Mouse (Mus musculus) liver, embryonic 16.5 days (tissue): ENCODE data around the gene Mbd3. TPM values are rescaled to one million over a fixed set of nuclear protein-coding genes. Genes with fewer than 3 reads are reported as not detected.

Experiments used
- ATAC-seq: fragments of 200-750 bp; cut with Nextera tagmentation; 2 replicates; pipeline ENCODE4 v1.8.0; 2017; ENCODE audit warnings: low read depth, mild to moderate bottlenecking, moderate number of reproducible peaks, moderate library complexity
- H3K27ac ChIP-seq: fragments of 300-500 bp; sonication (generic); 2 replicates; pipeline ENCODE4 v1.5.1; 2014; ENCODE audit warnings: mild to moderate bottlenecking, low read length
- H3K27me3 ChIP-seq: fragments of 300-500 bp; sonication (generic); 2 replicates; pipeline ENCODE4 v1.6.1; 2014; ENCODE audit warnings: low read depth, low read length, mixed read lengths; ENCODE audit not compliant: control insufficient read depth, insufficient read depth
- H3K36me3 ChIP-seq: fragments of 300-500 bp; sonication (generic); 2 replicates; pipeline ENCODE4 v1.6.1; 2014; ENCODE audit warnings: mild to moderate bottlenecking; ENCODE audit not compliant: control insufficient read depth, insufficient read depth
- H3K4me1 ChIP-seq: fragments of 300-500 bp; sonication (generic); 2 replicates; pipeline ENCODE4 v1.6.1; 2014; ENCODE audit warnings: low read depth, low read length, mixed read lengths; ENCODE audit not compliant: control insufficient read depth
- H3K4me2 ChIP-seq: fragments of 300-500 bp; sonication (generic); 2 replicates; pipeline ENCODE4 v1.6.1; 2014; ENCODE audit warnings: low read depth, low read length, mixed read lengths
- H3K4me3 ChIP-seq: fragments of 300-500 bp; sonication (generic); 2 replicates; pipeline ENCODE4 v1.5.1; 2014; ENCODE audit warnings: low read depth, mild to moderate bottlenecking, low read length
- H3K9ac ChIP-seq: fragments of 300-500 bp; sonication (generic); 2 replicates; pipeline ENCODE4 v1.6.1; 2014; ENCODE audit warnings: low read depth, low read length
- H3K9me3 ChIP-seq: fragments of 300-500 bp; sonication (generic); replicated peaks from 2 replicates; pipeline ENCODE4 v1.6.1; 2016; ENCODE audit warnings: low read length; ENCODE audit not compliant: control insufficient read depth
- WGBS: fragments of 180-500 bp; shearing (Covaris S2); extraction: QIAGEN DNeasy Blood & Tissue Kit; methylation state at CpG from one replicate; pipeline ENCODE4 v1.1.7; 2014; ENCODE audit not compliant: insufficient replicate concordance; 5-methylcytosine and 5-hydroxymethylcytosine counted together
- polyA plus RNA-seq: library from polyadenylated mRNA; unstranded; fragments of >200 nt; fragmentation: Nextera tagmentation; extraction: Ambion mirVana; gene quantifications from 2 replicates; pipeline ENCODE4 v1.2.1, GENCODE M21; 2015

Gene Mbd3
- polyA plus RNA-seq, 1 experiment from 2014 or later, result 52.7 TPM

- Histone ChIP-seq H3K4me1 (peaks cover 53% of the 10 kb centered on the region), H3K4me3 (peak overlapping the region; percentile 74; the same call in 1 of the 2 replicates), H3K27ac (peak overlapping the region; percentile 69), H3K9ac (peak overlapping the region; percentile 77; the same call in 1 of the 2 replicates), H3K27me3 (peaks cover 6% of the 10 kb centered on the region), H3K9me3 (no peaks in the 10 kb centered on the region), H3K36me3 (peaks cover 17% of the 10 kb centered on the region), H3K4me2 (peak overlapping the region; percentile 99)
- 36% methylated on average over 7 of the region's 7 CpGs for WGBS
- no peak for ATAC-seq
These were observed 14.0 kb downstream of the Mbd3 start for GRCm38 (mm10) chr10:80385310-80385709.

- Histone ChIP-seq H3K27ac (peak overlapping the region; percentile 69), H3K27me3 (peaks cover 6% of the 10 kb centered on the region), H3K4me2 (peak overlapping the region; percentile 99), H3K9me3 (no peaks in the 10 kb centered on the region), H3K4me1 (peaks cover 53% of the 10 kb centered on the region), H3K36me3 (peaks cover 17% of the 10 kb centered on the region), H3K9ac (0 out of 2 replicates have a peak overlapping the region, but pooled peaks have one; percentile 4), H3K4me3 (0 out of 2 replicates have a peak overlapping the region, but pooled peaks have one; percentile 8)
- 33% methylated on average over 7 of the region's 7 CpGs for WGBS
- peak; percentile 55 for ATAC-seq
These were observed 14.6 kb downstream of the Mbd3 start for GRCm38 (mm10) chr10:80384709-80385108.

GRCm38 (mm10) chr10:80384115-80384639 is 15.2 kb downstream of the Mbd3 start:
- peaks cover 17% of the 10 kb centered on the region for H3K36me3 ChIP-seq
- no peak overlapping the region for H3K9ac ChIP-seq
- H3K4me3 ChIP-seq, result no peak overlapping the region
- no peak overlapping the region for H3K27ac ChIP-seq
- peaks cover 6% of the 10 kb centered on the region for H3K27me3 ChIP-seq
- peaks cover 53% of the 10 kb centered on the region for H3K4me1 ChIP-seq
- 0 out of 2 replicates have a peak overlapping the region, but pooled peaks have one; percentile 99 for H3K4me2 ChIP-seq
- no peaks in the 10 kb centered on the region for H3K9me3 ChIP-seq
- no peak for ATAC-seq
- WGBS, result 67% methylated on average over 4 of the region's 4 CpGs

- peaks cover 6% of the 10 kb centered on the region for H3K27me3 ChIP-seq
- no peaks in the 10 kb centered on the region for H3K9me3 ChIP-seq
- no peak overlapping the region for H3K4me3 ChIP-seq
- H3K4me1 ChIP-seq, result peaks cover 47% of the 10 kb centered on the region
- WGBS, result 74% methylated on average over 4 of the region's 4 CpGs
- H3K27ac ChIP-seq, result peak overlapping the region; percentile 5; the same call in 1 of the 2 replicates
- peaks cover 17% of the 10 kb centered on the region for H3K36me3 ChIP-seq
- no peak overlapping the region for H3K4me2 ChIP-seq
- no peak for ATAC-seq
- H3K9ac ChIP-seq, result no peak overlapping the region
These were observed 15.9 kb downstream of the Mbd3 start for GRCm38 (mm10) chr10:80383431-80383830.

GRCm38 (mm10) chr10:80382641-80383365 is 16.5 kb downstream of the Mbd3 start:
- H3K27ac ChIP-seq, result no peak overlapping the region
- 81% methylated on average over 7 of the region's 7 CpGs for WGBS
- H3K4me1 ChIP-seq, result peaks cover 41% of the 10 kb centered on the region
- H3K9ac ChIP-seq, result no peak overlapping the region
- H3K4me2 ChIP-seq, result no peak overlapping the region
- peaks cover 17% of the 10 kb centered on the region for H3K36me3 ChIP-seq
- peaks cover 6% of the 10 kb centered on the region for H3K27me3 ChIP-seq
- ATAC-seq, result no peak
- no peaks in the 10 kb centered on the region for H3K9me3 ChIP-seq
- no peak overlapping the region for H3K4me3 ChIP-seq

GRCm38 (mm10) chr10:80377716-80378115 is 21.6 kb downstream of the Mbd3 start:
- no peak overlapping the region for H3K4me2 ChIP-seq
- H3K9me3 ChIP-seq, result no peaks in the 10 kb centered on the region
- no peak overlapping the region for H3K9ac ChIP-seq
- ATAC-seq, result no peak
- peaks cover 2% of the 10 kb centered on the region for H3K27me3 ChIP-seq
- WGBS, result 45% methylated on average over 10 of the region's 10 CpGs
- no peaks in the 10 kb centered on the region for H3K4me1 ChIP-seq
- H3K4me3 ChIP-seq, result no peak overlapping the region
- H3K27ac ChIP-seq, result no peak overlapping the region
- peaks cover 17% of the 10 kb centered on the region for H3K36me3 ChIP-seq

- Histone ChIP-seq H3K4me1 (no peaks in the 10 kb centered on the region), H3K9me3 (no peaks in the 10 kb centered on the region), H3K27me3 (peaks cover 8% of the 10 kb centered on the region), H3K9ac (no peak overlapping the region), H3K4me2 (no peak overlapping the region), H3K27ac (no peak overlapping the region), H3K36me3 (peaks cover 4% of the 10 kb centered on the region; the same call in 1 of the 2 replicates), H3K4me3 (no peak overlapping the region)
- ATAC-seq, result peak; percentile 27; the same call in 1 of the 2 replicates
- WGBS, result 3% methylated on average over 7 of the region's 7 CpGs
These were observed 23.2 kb downstream of the Mbd3 start for GRCm38 (mm10) chr10:80376160-80376559.

GRCm38 (mm10) chr10:80374063-80374462 is 25.3 kb downstream of the Mbd3 start:
- ATAC-seq, result no peak
- Histone ChIP-seq H3K27ac (no peak overlapping the region), H3K36me3 (no peaks in the 10 kb centered on the region), H3K9ac (no peak overlapping the region), H3K4me2 (no peak overlapping the region), H3K9me3 (no peaks in the 10 kb centered on the region), H3K4me1 (no peaks in the 10 kb centered on the region), H3K4me3 (no peak overlapping the region), H3K27me3 (peaks cover 8% of the 10 kb centered on the region)
- 16% methylated on average over 6 of the region's 6 CpGs for WGBS

- whole genome bisulfite sequencing, result 74% methylated on average over 6 of the region's 6 CpGs
- no peak overlapping the region for H3K4me3 ChIP-seq
These were observed 26.6 kb downstream of the Mbd3 start for GRCm38 (mm10) chr10:80372706-80373105.

More at GRCm38 (mm10) chr10:80372706-80373105, 26.6 kb downstream of the Mbd3 start:
- no peak for ATAC-seq
- Histone ChIP-seq H3K4me2 (no peak overlapping the region), H3K9me3 (no peaks in the 10 kb centered on the region), H3K9ac (no peak overlapping the region), H3K27me3 (peaks cover 8% of the 10 kb centered on the region), H3K27ac (no peak overlapping the region), H3K4me1 (no peaks in the 10 kb centered on the region), H3K36me3 (no peaks in the 10 kb centered on the region)
